Mouse (Mus musculus) small intestine, adult 2 months (tissue): ENCODE measurements around the gene Mrps34.

Experiments used
- CTCF ChIP-seq: fragments of 200-500 bp; IDR thresholded peaks from 2 replicates; pipeline ENCODE4 v1.5.1; 2012; ENCODE audit warnings: low read depth, mild to moderate bottlenecking, control low read depth, inconsistent platforms, low read length, moderate library complexity, mixed read lengths; ENCODE audit not compliant: insufficient replicate concordance, insufficient read length; ENCODE audit errors: extremely low read depth
- POLR2A ChIP-seq: fragments of 200-500 bp; IDR thresholded peaks from 2 replicates; pipeline ENCODE4 v1.6.1; 2012; ENCODE audit warnings: low read depth, mild to moderate bottlenecking, control low read depth, inconsistent platforms, low read length, moderate library complexity

GRCm38 (mm10) chr17:24894995-24895547 is at the start of gene Mrps34, which contains the start of gene Eme2:
- TF ChIP-seq POLR2A, result no peak; the same call in 1 of the 2 replicates
- TF ChIP-seq CTCF, result no peak
